Mouse (Mus musculus) liver, postnatal 0 days (tissue): ENCODE results near the gene Psen2.

ENCODE experiments used
- CTCF ChIP-seq: sonication (generic); IDR thresholded peaks from 2 replicates; pipeline ENCODE4 v1.5.1; 2016; ENCODE audit warnings: antibody characterized with exemption, low read depth
- EP300 ChIP-seq: IDR thresholded peaks from 2 replicates; pipeline ENCODE4 v1.6.1; 2016; ENCODE audit warnings: antibody characterized with exemption, low read depth, mild to moderate bottlenecking

- peak; percentile 9; the same call in 1 of the 2 replicates for TF ChIP-seq CTCF
- TF ChIP-seq EP300 = no peak
Observed at GRCm38 (mm10) chr1:180283813-180284768, 20.9 kb upstream of the Psen2 start.
